Mouse (Mus musculus) T-helper 17 cell (primary cell): ENCODE measurements around the gene Kdm2b.

ENCODE experiments used
- in situ Hi-C, 2 experiments: fragments of 300-600 bp; cut with MboI, MseI; formaldehyde crosslinking; loops; 1 replicate in 1 of 2; 2 replicates in 1 of 2; pipeline ENCODE4 v1.15.1; 2025; ENCODE audit warnings: high pct_unique_total_duplicates in 2 of 2

The Kdm2b gene

GRCm38 (mm10) chr5:122898153-122898552 is 91.5 kb downstream of the Kdm2b start:
- in situ Hi-C loops, result loop anchor here in 1 of 2 experiments (10.0 kb wide), 1 partner anchor 1497 kb away; no protein-coding TSS in a partner anchor

DNA sequence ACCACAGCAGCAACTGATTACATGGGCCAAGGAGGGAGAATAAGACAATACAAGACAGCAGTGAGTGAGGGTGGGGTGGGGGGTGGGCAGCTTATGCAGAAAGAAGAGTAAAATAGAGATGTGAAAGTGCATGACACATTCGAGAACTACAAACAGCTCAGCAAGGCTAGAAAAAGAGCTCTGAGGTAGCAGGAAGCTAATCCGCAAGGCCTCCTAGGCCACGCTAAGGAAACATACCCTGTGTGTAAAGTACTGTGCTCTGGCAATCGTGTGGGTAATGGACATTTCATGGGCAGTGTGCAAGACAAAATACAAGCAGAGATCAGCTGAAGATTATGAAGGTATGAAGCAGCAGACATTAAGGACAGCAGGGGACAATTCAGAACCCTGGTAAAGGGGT is 94.8 kb downstream of the Kdm2b start:
- in situ Hi-C loops, result loop anchor here in 1 of 2 experiments (10.0 kb wide), 1 partner anchor 1500 kb away; no protein-coding TSS in a partner anchor

DNA sequence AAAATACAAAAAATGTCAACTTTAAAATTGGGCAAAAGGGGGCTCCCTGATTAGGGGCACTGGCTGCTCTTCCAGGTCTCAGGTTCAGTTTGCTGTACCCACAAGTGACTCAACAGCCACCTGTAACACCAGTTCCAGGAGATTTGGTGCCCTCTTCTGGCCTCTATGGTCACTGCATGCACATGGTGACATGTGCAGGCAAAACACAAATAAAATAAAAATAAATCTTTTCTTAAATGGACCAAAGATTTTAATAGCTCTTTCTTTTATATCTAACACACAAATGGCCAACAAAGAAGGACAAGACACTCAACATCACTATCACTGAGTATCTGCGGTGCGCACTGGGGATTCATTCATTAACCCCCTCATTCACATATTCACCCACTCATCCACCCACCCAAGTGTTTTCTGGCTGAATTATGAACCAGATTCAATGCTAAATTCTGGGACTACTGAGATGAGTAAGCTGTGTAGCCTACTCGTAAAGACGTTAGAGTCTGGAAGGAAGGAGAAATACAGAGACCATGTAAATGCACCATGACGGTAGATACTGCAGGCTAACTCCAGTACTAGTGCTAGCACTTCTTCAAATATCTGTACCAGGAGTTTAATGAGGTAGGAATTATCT is 95.5 kb downstream of the Kdm2b start:
- in situ Hi-C loops, result loop anchor here in 1 of 2 experiments (10.0 kb wide), 1 partner anchor 1501 kb away; no protein-coding TSS in a partner anchor

DNA sequence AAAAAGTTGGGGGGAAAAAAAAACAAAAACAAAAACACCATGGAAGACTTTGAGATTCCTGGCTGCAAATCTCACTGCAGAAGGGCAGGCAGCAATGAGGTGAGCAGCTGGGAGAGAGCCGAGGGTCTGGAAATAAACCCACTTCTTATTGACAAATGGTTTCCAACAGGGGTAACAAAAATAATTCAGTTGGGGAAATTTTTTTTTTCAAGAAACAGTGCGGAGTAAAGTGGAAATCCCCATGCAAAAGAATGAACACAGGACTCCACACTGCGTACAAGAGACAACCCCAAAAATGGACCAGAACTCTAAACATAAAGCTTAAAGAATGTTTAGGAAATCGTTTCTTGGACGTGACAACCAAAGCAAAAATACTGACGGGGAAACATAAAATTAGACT is 96.4 kb downstream of the Kdm2b start:
- in situ Hi-C loops, result loop anchor here in 1 of 2 experiments (10.0 kb wide), 1 partner anchor 1502 kb away; no protein-coding TSS in a partner anchor

GRCm38 (mm10) chr5:122890396-122890795 is 99.2 kb downstream of the Kdm2b start:
- in situ Hi-C loops, result loop anchor here in 1 of 2 experiments (10.0 kb wide), 1 partner anchor 1504 kb away; no protein-coding TSS in a partner anchor

- in situ Hi-C loops, result no loop called here
Measured at GRCm38 (mm10) chr5:122888612-122889214, 100.9 kb downstream of the Kdm2b start.

GRCm38 (mm10) chr5:122887926-122888611 is 101.6 kb downstream of the Kdm2b start:
- in situ Hi-C loops, result no loop called here

GRCm38 (mm10) chr5:122887033-122887432 is 102.6 kb downstream of the Kdm2b start:
- in situ Hi-C loops, result no loop called here

DNA sequence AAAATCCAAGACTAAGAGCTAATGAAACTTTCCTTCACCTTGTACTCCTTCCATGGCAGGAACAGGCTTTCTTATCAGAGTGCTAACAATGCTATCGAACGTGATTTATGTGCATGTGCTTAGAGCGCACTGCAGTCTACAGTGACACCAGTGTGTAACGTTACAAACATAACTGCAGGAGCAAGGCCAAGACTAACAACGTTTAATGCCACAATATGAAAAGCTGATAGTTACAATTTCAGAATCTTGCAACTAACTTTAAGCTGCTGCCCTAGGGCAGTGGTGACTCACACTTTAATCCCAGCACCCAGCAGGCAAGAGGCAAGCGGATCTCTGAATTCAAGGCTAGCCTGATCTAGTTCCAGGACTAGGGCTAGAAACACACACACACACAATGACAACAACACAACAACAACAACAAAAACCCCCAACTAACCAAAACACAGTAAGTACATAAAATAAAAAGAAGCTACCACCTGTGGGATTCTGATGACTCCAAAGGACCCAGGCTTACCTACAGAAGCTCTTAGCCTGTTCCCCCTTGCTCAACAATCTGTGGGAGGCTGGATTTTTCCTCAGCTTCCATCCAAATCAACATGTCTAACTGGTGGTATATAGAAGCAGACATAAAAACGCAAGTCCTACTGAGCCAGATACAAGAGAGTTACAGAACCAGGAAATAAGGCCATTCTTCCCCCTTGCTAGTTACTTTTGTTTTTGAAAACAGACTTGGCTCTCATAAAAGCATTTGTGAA is 104.9 kb downstream of the Kdm2b start:
- in situ Hi-C loops, result no loop called here

GRCm38 (mm10) chr5:122883652-122884235 is 105.9 kb downstream of the Kdm2b start:
- in situ Hi-C loops, result no loop called here

- in situ Hi-C loops, result no loop called here
Measured at GRCm38 (mm10) chr5:122883237-122883636, 106.4 kb downstream of the Kdm2b start.

GRCm38 (mm10) chr5:122882256-122883050 is 107.2 kb downstream of the Kdm2b start:
- in situ Hi-C loops, result no loop called here

DNA sequence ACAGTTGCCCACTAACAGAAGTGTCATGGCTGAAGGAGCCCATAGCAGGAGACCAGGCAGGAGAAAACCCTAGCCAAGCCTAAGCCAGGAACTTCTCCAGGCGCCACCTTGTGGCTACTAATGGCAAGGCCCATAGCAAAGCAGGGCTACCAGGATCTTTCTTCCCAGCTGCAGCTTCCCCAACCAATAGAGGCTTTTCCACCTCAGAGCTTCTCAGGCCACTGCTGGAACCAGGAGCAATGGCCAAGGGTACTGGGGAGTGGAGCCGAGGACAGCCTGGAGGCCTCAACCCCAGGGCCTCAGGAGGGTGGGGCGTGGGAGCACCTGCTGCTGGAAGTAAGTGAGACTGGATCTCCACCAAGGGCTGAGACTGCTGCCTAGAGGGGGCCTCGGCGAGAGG is 108.3 kb downstream of the Kdm2b start:
- in situ Hi-C loops, result no loop called here

GRCm38 (mm10) chr5:122880241-122880980 is 109.2 kb downstream of the Kdm2b start:
- in situ Hi-C loops, result no loop called here

- in situ Hi-C loops, result loop anchor here in 1 of 2 experiments (5.0 kb wide), 1 partner anchor 79 kb away; no protein-coding TSS in a partner anchor
Measured at GRCm38 (mm10) chr5:122876671-122877070, 113.0 kb downstream of the Kdm2b start.

DNA sequence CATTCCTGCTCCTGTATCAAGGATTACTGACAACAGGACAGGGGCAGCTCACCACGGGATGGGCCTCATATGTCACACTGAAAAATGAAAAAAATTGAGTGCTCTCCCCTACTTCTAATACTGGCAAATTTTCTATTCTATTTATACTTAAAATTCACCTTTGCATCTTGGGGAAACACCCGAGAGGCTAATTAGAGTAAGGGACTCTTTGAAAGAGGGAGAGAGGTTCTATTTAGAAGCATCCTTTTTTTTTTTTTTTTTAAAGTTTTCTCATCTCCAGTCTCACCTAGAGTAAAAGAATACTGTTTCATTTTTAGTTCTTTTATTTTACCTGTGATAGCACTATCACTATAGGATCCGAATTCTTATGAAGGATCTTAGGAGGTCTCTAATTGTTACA is 115.3 kb downstream of the Kdm2b start:
- in situ Hi-C loops, result no loop called here

GRCm38 (mm10) chr5:122873573-122873972 is 116.0 kb downstream of the Kdm2b start:
- in situ Hi-C loops, result no loop called here

GRCm38 (mm10) chr5:122872626-122873025 is 117.0 kb downstream of the Kdm2b start:
- in situ Hi-C loops, result no loop called here

DNA sequence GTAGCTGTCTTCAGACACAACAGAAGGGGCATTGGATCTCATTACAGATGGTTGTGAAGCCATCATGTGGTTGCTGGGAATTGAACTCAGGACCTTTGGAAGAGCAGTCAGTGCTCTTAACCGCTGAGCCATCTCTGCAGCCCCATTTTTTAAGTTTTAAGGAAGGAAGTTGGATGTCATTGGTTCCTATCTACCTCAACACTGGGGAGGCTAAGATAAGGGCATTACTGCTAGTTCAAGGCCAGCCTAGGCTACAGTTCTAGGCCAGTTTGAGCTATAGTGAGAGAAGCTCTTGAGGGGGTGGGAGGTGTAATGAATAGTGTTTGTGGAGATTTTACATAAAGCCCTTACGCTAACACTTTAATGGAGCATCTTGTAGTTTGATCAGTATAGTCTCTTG is 126.6 kb downstream of the Kdm2b start:
- in situ Hi-C loops, result no loop called here

- in situ Hi-C loops, result no loop called here
Measured at GRCm38 (mm10) chr5:122855858-122856257, 133.8 kb downstream of the Kdm2b start.
